Mouse (Mus musculus): Measurements from ENCODE around the gene Manf.

GRCm38 (mm10) chr9:106789363-106789762 is 102.4 kb downstream of the Manf start:
- no peak for TF ChIP-seq TAL1 (IDR thresholded peaks at IDR 0.05; ENCODE audit: low read length)
- no peak for TF ChIP-seq GATA1 (IDR thresholded peaks at IDR 0.05; ENCODE audit: low read length)

Data from erythroblast, embryonic 14.5 days (primary cell).